Mouse (Mus musculus) frontal cortex, adult 2 months (tissue): ENCODE measurements around the gene Zc3h7b. TPM values are rescaled to one million over a fixed set of nuclear protein-coding genes. Genes with fewer than 3 reads are reported as not detected.

ENCODE experiments used
- DNase-seq, 2 experiments: peaks; one replicate each; pipeline ENCODE4 v3.0.0; 2022; ENCODE audit warnings: low spot score in 1 of 2; ENCODE audit errors: extremely low spot score in 1 of 2
- polyA plus RNA-seq: library from polyadenylated mRNA; depleted of rRNA; stranded (reverse); fragments of >200 nt; gene quantifications from 2 replicates; pipeline ENCODE4 v1.2.3, GENCODE M21; 2012

Gene Zc3h7b
- polyA plus RNA-seq, 1 experiment, result 89.3 TPM

GRCm38 (mm10) chr15:81785701-81786100, 40.8 kb downstream of the Zc3h7b start:
- no peak for DNase-seq

- DNase-seq, result no peak
These were observed 42.7 kb downstream of the Zc3h7b start for GRCm38 (mm10) chr15:81787525-81787924.

GRCm38 (mm10) chr15:81792444-81792843, 47.6 kb downstream of the Zc3h7b start:
- DNase-seq, result no peak

GRCm38 (mm10) chr15:81796228-81796627, 51.4 kb downstream of the Zc3h7b start:
- DNase-seq, result no peak

- DNase-seq, result no peak
These were observed 53.0 kb downstream of the Zc3h7b start for GRCm38 (mm10) chr15:81797861-81798260.

GRCm38 (mm10) chr15:81798421-81798820, 53.6 kb downstream of the Zc3h7b start:
- no peak for DNase-seq

GRCm38 (mm10) chr15:81800391-81800790, 55.5 kb downstream of the Zc3h7b start:
- DNase-seq, result no peak

GRCm38 (mm10) chr15:81802001-81802890, 57.4 kb downstream of the Zc3h7b start, which contains the start of gene Tef:
Gene Tef (plus strand): TSS chr15:81802421.
- peak; percentile 99 to 100 for DNase-seq

- peak; percentile 58 to 65 for DNase-seq
These were observed 58.1 kb downstream of the Zc3h7b start for GRCm38 (mm10) chr15:81802941-81803351.

- no peak for DNase-seq
These were observed 58.6 kb downstream of the Zc3h7b start for GRCm38 (mm10) chr15:81803425-81803951.

- no peak for DNase-seq
These were observed 59.3 kb downstream of the Zc3h7b start for GRCm38 (mm10) chr15:81804172-81804571.

GRCm38 (mm10) chr15:81804883-81805282, 60.0 kb downstream of the Zc3h7b start:
- no peak for DNase-seq

- DNase-seq, result no peak
These were observed 60.8 kb downstream of the Zc3h7b start for GRCm38 (mm10) chr15:81805624-81806023.

GRCm38 (mm10) chr15:81806621-81807404, 62.0 kb downstream of the Zc3h7b start:
- no peak for DNase-seq

GRCm38 (mm10) chr15:81808799-81809198, 63.9 kb downstream of the Zc3h7b start:
- DNase-seq, result no peak

- no peak for DNase-seq
These were observed 64.7 kb downstream of the Zc3h7b start for GRCm38 (mm10) chr15:81809550-81809949.

- DNase-seq, result peak; percentile 73 to 76
These were observed 65.3 kb downstream of the Zc3h7b start for GRCm38 (mm10) chr15:81810150-81810549.

- DNase-seq, result peak; percentile 98 to 99
These were observed 66.1 kb downstream of the Zc3h7b start for GRCm38 (mm10) chr15:81810671-81811598.

GRCm38 (mm10) chr15:81811599-81811996, 66.7 kb downstream of the Zc3h7b start:
- DNase-seq, result no peak

- no peak for DNase-seq
These were observed 67.4 kb downstream of the Zc3h7b start for GRCm38 (mm10) chr15:81812287-81812686.
